In the genomic region with DNA sequence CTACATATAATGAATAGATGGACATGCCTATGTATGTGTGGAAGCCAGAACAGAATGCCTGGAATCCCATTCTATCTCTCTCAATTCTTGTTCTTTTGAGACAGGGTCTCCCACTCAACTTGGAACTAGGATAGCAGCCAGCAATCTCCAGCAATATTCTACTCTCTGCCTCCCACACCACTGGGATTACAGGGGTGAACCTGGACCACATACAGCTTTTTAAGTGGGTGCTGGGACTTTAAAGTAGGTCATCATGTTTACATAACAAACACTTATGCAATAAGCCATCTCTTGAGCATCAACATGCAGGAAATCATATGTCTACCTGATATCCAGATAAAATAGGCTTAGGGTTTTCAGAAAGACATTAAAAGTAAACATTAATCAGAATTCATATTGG, we compare ENCODE assay signal across 21 mouse cellular contexts. TPM values are rescaled to one million over a fixed set of nuclear protein-coding genes. Genes with fewer than 3 reads are reported as not detected.
DNase-seq lines count a peak whose midpoint lies in the region; ATAC-seq and TF ChIP-seq lines count a peak whose summit lies in the region.
"Had no signal": no experiment of that assay in that cellular context is flagged by ENCODE, and none has a peak within 500 bp of the region (broad histone marks: within the 10 kb centered on the region; RNA-seq: fewer than 3 reads in every experiment).

No protein-coding gene starts in this region.

- no peaks in the 10 kb centered on the region for H3K9me3 ChIP-seq in liver, embryonic 12.5 days (replicated peaks)
- H3K9me3 ChIP-seq: forebrain, embryonic 10.5 days; forebrain, embryonic 13.5 days; hindbrain, embryonic 12.5 days; hindbrain, embryonic 15.5 days had no signal

- no peaks in the 10 kb centered on the region for H3K36me3 ChIP-seq in liver, adult 2 months (ENCODE audit: control insufficient read depth, insufficient read depth, low read length)
- H3K36me3 ChIP-seq in liver, embryonic 12.5 days = no peaks in the 10 kb centered on the region
- H3K36me3 ChIP-seq: forebrain, embryonic 10.5 days; hindbrain, embryonic 12.5 days; hindbrain, embryonic 15.5 days had no signal

- H3K4me2 ChIP-seq in liver, embryonic 12.5 days = no peak overlapping the region
- H3K4me2 ChIP-seq: forebrain, embryonic 13.5 days; heart, embryonic 11.5 days; hindbrain, embryonic 12.5 days; hindbrain, embryonic 15.5 days had no signal

- peak; percentile 64 for DNase-seq in cerebellum, adult 9-10 months
- DNase-seq in cerebellum, postnatal 14 days = no peak
- no peak for DNase-seq in layer of hippocampus, adult 2 months (ENCODE audit: low spot score in 2 of 2)
- no peak for DNase-seq in layer of hippocampus, postnatal 36 days
- peak; percentile 6 for DNase-seq in liver, adult 2 months (ENCODE audit: extremely low read depth, low read depth, low spot score)
- DNase-seq in kidney, postnatal 36 days = no peak
- DNase-seq: adrenal gland, adult 8-10 months; adrenal gland, postnatal 25 days; cerebellum, adult 18-20 months; cerebellum, adult 9-11 months; cerebellum, postnatal 36 days; gastrocnemius, postnatal 25 days; heart, adult 2 months had no signal

- H3K27ac ChIP-seq in layer of hippocampus, adult 2 months = peak overlapping the region; percentile 69
- no peak overlapping the region for H3K27ac ChIP-seq in liver, adult 2 months (replicated peaks; ENCODE audit: insufficient read depth, low read depth, low read length)
- no peak overlapping the region for H3K27ac ChIP-seq in liver, embryonic 12.5 days
- H3K27ac ChIP-seq: forebrain, embryonic 10.5 days; forebrain, embryonic 13.5 days; heart, adult 2 months; hindbrain, embryonic 12.5 days; hindbrain, embryonic 15.5 days had no signal

- H3K27me3 ChIP-seq in liver, adult 2 months (ENCODE audit: control insufficient read depth, insufficient read depth, low read length) = no peaks in the 10 kb centered on the region
- no peaks in the 10 kb centered on the region for H3K27me3 ChIP-seq in liver, embryonic 12.5 days (replicated peaks)
- H3K27me3 ChIP-seq: forebrain, embryonic 13.5 days; hindbrain, embryonic 12.5 days; hindbrain, embryonic 15.5 days had no signal

- no peak for TF ChIP-seq POLR2A in liver, adult 2 months (IDR thresholded peaks at IDR 0.05; ENCODE audit: extremely low read depth, insufficient read depth, low read length)

- ATAC-seq in liver, embryonic 12.5 days = no peak
- ATAC-seq: activated CD4-positive, CD25-positive, alpha-beta regulatory T cell, adult 4 months; forebrain, embryonic 13.5 days had no signal

- H3K9ac ChIP-seq in liver, adult 2 months (ENCODE audit: low read depth, low read length) = no peak overlapping the region
- no peak overlapping the region for H3K9ac ChIP-seq in liver, embryonic 12.5 days
- H3K9ac ChIP-seq: forebrain, embryonic 13.5 days; hindbrain, embryonic 12.5 days; hindbrain, embryonic 15.5 days had no signal

- H3K4me1 ChIP-seq in liver, adult 2 months (ENCODE audit: control insufficient read depth, insufficient read depth, low read length) = peaks cover 3% of the 10 kb centered on the region; the same call in 1 of the 2 replicates
- no peaks in the 10 kb centered on the region for H3K4me1 ChIP-seq in liver, embryonic 12.5 days
- H3K4me1 ChIP-seq: forebrain, embryonic 10.5 days; forebrain, embryonic 13.5 days; hindbrain, embryonic 12.5 days had no signal

- TF ChIP-seq CTCF in layer of hippocampus, adult 2 months (conservative IDR thresholded peaks at IDR 0.05) = no peak
- TF ChIP-seq CTCF in liver, adult 2 months (IDR thresholded peaks at IDR 0.05; ENCODE audit: low read depth, low read length) = no peak

- H3K4me3 ChIP-seq in layer of hippocampus, adult 2 months = no peak overlapping the region
- H3K4me3 ChIP-seq in liver, adult 2 months (ENCODE audit: insufficient read depth, low read depth, low read length) = no peak overlapping the region
- no peak overlapping the region for H3K4me3 ChIP-seq in liver, embryonic 12.5 days
- H3K4me3 ChIP-seq: forebrain, embryonic 10.5 days; forebrain, embryonic 13.5 days; heart, adult 2 months; hindbrain, embryonic 12.5 days; hindbrain, embryonic 15.5 days had no signal

- H3K79me2 ChIP-seq in liver, adult 2 months (ENCODE audit: control insufficient read depth, insufficient read depth, low read length) = no peaks in the 10 kb centered on the region

RNA-seq across cellular contexts. Expression of gene Arpp21, which starts 41.7 kb away (rescaled TPM):
- 100 to 1,000 TPM; 242 to 245 TPM for total RNA-seq in layer of hippocampus, adult 2 months (2021)
- total RNA-seq in layer of hippocampus, postnatal 36 days (2021) = 100 to 1,000 TPM; 221 to 241 TPM
- 0.07 and 0.28 TPM in 2 replicates for total RNA-seq in liver, adult 2 months (2014; rRNA removed)
- polyA plus RNA-seq in liver, adult 2 months (2012; rRNA removed) = 0.05 TPM in 1 of 2 replicates, not detected in the other
- polyA plus RNA-seq in liver, embryonic 12.5 days (2016; fragmentation: Nextera tagmentation; extraction: Ambion mirVana) = 0.83 and 1.1 TPM in 2 replicates
- total RNA-seq: adrenal gland, postnatal 25 days had no signal
- polyA plus RNA-seq: gonadal fat pad, adult 2 months had no signal

Comparison
In these comparisons a context has a peak if more than half of its experiments do, and no peak if none do; other contexts are left out.
1. DNase-seq: peak in cerebellum, adult 9-10 months (single experiment) and liver, adult 2 months (single experiment); none in cerebellum, postnatal 14 days (0 of 2), layer of hippocampus, adult 2 months (0 of 2), layer of hippocampus, postnatal 36 days (0 of 2) and kidney, postnatal 36 days (0 of 2).
2. RNA of gene Arpp21, which starts 41.7 kb away (total RNA-seq): 242 to 245 TPM in layer of hippocampus, adult 2 months and 221 to 241 TPM in layer of hippocampus, postnatal 36 days; 0.07 to 0.28 TPM in liver, adult 2 months; every median in the first group is over 100 times any median in the second.